Mouse (Mus musculus): ENCODE measurements around the gene Rad23a.

DNA sequence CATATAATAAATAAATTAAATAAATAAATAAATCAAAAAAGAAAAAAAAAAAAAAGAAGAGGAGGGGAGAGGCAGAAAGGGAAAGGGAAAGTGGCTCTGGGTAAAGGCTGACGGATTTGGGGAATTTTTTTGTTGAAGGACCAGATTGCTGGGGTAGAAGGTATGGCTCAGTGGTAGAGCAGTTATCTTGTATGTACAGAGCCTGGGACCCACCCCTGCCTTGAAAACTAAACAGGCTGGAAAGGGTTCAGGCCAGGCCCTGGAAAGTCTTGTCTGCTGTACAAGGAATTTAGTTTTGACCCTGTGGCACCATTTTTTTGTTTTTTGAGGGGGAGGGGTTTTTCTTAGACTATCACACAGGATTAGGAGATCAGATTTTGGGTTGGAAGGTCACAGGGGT, 38.5 kb upstream of the Rad23a start:
- TF ChIP-seq CTCF (IDR thresholded peaks at IDR 0.05) (no peak), POLR2A (IDR thresholded peaks at IDR 0.05; ENCODE audit: insufficient read depth, low read depth, low read length) (no peak)

Data from heart, adult 2 months (tissue).